Mouse (Mus musculus) hindbrain, embryonic 12.5 days (tissue): ENCODE results near the gene Gm7735. TPM values are rescaled to one million over a fixed set of nuclear protein-coding genes. Genes with fewer than 3 reads are reported as not detected.
"Not testable (repeated sequence)": the region's sequence is repeated elsewhere in the genome, so short reads cannot be mapped to it uniquely, and the experiment has no call there.

ENCODE experiments used
- ATAC-seq: fragments of 200-750 bp; cut with Nextera tagmentation; 2 replicates; pipeline ENCODE4 v1.8.0; 2017; ENCODE audit warnings: moderate TSS enrichment; ENCODE audit not compliant: low FRiP score
- H3K27ac ChIP-seq: fragments of 300-500 bp; sonication (generic); 2 replicates; pipeline ENCODE4 v1.5.1; 2016; ENCODE audit warnings: mild to moderate bottlenecking
- H3K27me3 ChIP-seq: fragments of 300-500 bp; sonication (generic); 2 replicates; pipeline ENCODE4 v1.6.1; 2016; ENCODE audit warnings: mild to moderate bottlenecking
- H3K36me3 ChIP-seq: fragments of 300-500 bp; sonication (generic); 2 replicates; pipeline ENCODE4 v1.6.1; 2016; ENCODE audit warnings: mild to moderate bottlenecking
- H3K4me1 ChIP-seq: fragments of 300-500 bp; sonication (generic); 2 replicates; pipeline ENCODE4 v1.6.1; 2016
- H3K4me2 ChIP-seq: fragments of 300-500 bp; sonication (generic); replicated peaks from 2 replicates; pipeline ENCODE4 v1.6.1; 2016; ENCODE audit warnings: mild to moderate bottlenecking
- H3K4me3 ChIP-seq: fragments of 300-500 bp; sonication (generic); 2 replicates; pipeline ENCODE4 v1.5.1; 2016; ENCODE audit warnings: mild to moderate bottlenecking
- H3K9ac ChIP-seq: fragments of 300-500 bp; sonication (generic); 2 replicates; pipeline ENCODE4 v1.6.1; 2016; ENCODE audit warnings: mild to moderate bottlenecking, moderate library complexity
- H3K9me3 ChIP-seq: fragments of 300-500 bp; sonication (generic); replicated peaks from 2 replicates; pipeline ENCODE4 v1.6.1; 2016; ENCODE audit warnings: mild to moderate bottlenecking
- WGBS: fragments of 180-500 bp; shearing (Covaris S2); methylation state at CpG from one replicate; pipeline ENCODE4 v1.1.7; 2016; 5-methylcytosine and 5-hydroxymethylcytosine counted together
- polyA plus RNA-seq: library from polyadenylated mRNA; unstranded; fragments of >200 nt; fragmentation: Nextera tagmentation; extraction: Ambion mirVana; gene quantifications from 2 replicates; pipeline ENCODE4 v1.2.1, GENCODE M21; 2016

Gene Gm7735
- polyA plus RNA-seq: not detected in 2 replicates

DNA sequence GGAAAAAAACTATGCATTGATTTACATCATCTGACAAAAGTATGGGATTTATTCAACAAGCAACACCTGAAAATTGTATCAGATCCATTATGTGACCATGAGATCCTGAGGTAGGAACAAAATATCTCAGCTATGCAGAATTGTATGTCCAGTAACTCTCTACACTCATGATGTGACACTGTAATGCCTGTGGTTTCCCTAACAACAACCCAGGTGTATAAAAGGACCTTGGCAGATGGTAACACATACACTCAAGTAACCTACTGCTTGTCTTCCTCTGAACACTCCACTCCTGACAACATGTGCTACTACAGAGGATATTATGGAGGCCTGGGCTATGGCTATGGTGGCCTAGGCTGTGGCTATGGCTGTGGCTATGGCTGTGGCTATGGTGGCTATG lies at the start of gene Gm7735:
Gm7735 (plus strand) TSS at position 301 of the 400 bp plus-strand sequence.
- H3K4me2 ChIP-seq, H3K4me1 ChIP-seq, H3K4me3 ChIP-seq, H3K36me3 ChIP-seq, H3K27me3 ChIP-seq, ATAC-seq, H3K9ac ChIP-seq, H3K9me3 ChIP-seq, H3K27ac ChIP-seq: not testable (repeated sequence)

DNA sequence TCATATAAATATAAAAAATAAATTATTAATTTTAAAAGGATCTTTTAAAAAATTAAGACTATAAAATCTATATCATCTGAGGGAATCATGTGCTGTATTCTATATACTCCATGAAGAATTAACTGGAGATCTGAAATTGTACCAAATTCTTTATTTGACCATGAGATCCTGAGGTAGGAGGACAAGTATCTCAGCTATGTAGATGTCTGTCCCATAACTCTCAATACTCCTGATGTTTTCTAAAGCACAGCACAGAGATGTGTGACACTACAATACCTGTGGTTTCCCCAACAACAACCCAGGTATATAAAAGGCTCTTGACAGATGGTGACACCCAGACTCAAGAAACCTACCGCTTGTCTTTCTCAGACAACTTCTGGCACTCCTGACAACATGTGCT lies 28.7 kb upstream of the Gm7735 start, which contains the start of gene Gm6358:
Gm6358 (plus strand) TSS at position 301 of the 400 bp plus-strand sequence.
- Histone ChIP-seq H3K9ac (no peak within 1 kb of the TSS), H3K27me3 (no peaks in the 10 kb centered on the region), H3K36me3 (no peaks in the 10 kb centered on the region), H3K9me3 (no peaks in the 10 kb centered on the region), H3K4me3 (no peak within 1 kb of the TSS), H3K4me1 (no peaks in the 10 kb centered on the region), H3K27ac (no peak within 1 kb of the TSS), H3K4me2 (no peak within 1 kb of the TSS)
- 93% methylated on average over 1 of the region's 1 CpGs for WGBS
- ATAC-seq: no peak

DNA sequence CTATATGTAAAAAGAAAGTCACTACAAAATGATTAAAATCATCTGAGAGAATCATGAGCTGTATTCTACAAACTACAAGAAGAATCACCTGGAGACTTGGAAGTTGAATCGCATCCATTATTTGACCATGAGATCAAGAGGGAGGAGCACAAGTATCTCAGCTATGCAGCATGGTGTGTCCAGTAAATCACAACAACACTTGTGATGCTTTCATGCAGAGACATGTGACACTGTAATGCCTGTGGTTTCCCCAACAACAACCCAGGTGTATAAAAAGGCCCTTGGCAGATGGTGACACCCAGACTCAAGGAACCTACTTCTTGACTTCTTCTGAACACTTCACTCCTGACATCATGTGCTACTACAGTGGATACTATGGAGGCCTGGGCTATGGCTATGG lies 18.5 kb upstream of the Gm7735 start, which contains the start of gene Gm10061:
Gm10061 (plus strand) TSS at position 301 of the 400 bp plus-strand sequence.
- ATAC-seq: no peak
- 90% methylated on average over 1 of the region's 1 CpGs for WGBS
- H3K4me3 ChIP-seq: no peak within 1 kb of the TSS
- no peaks in the 10 kb centered on the region for H3K27me3 ChIP-seq
- H3K27ac ChIP-seq: no peak within 1 kb of the TSS
- no peaks in the 10 kb centered on the region for H3K4me1 ChIP-seq
- H3K9me3 ChIP-seq: no peaks in the 10 kb centered on the region
- no peak within 1 kb of the TSS for H3K9ac ChIP-seq
- H3K4me2 ChIP-seq: no peak within 1 kb of the TSS
- H3K36me3 ChIP-seq: no peaks in the 10 kb centered on the region

DNA sequence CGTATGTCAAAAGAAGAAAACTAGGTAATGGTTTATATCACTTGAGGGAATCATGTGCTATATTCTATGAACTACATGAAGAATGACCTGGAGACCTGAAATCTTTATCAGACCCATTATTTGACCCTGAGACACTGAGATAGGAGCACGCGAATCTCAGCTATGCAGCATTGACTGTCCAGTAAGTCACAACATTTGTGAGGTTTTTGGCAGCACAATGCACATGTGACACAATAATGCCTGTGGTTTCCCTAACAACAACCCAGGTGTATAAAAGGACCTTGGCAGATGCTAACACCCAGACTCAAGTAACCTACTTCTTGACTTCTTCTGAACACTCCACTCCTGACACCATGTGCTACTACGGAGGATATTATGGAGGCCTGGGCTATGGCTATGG lies 11.6 kb upstream of the Gm7735 start, which contains the start of gene Gm9789:
Gm9789 (plus strand) TSS at position 301 of the 400 bp plus-strand sequence.
- Histone ChIP-seq H3K4me3 (no peak within 1 kb of the TSS), H3K27ac (no peak within 1 kb of the TSS), H3K27me3 (no peaks in the 10 kb centered on the region), H3K9me3 (no peaks in the 10 kb centered on the region), H3K36me3 (no peaks in the 10 kb centered on the region), H3K4me2 (no peak within 1 kb of the TSS), H3K4me1 (no peaks in the 10 kb centered on the region), H3K9ac (no peak within 1 kb of the TSS)
- WGBS: 88% methylated on average over 4 of the region's 4 CpGs
- no peak for ATAC-seq

DNA sequence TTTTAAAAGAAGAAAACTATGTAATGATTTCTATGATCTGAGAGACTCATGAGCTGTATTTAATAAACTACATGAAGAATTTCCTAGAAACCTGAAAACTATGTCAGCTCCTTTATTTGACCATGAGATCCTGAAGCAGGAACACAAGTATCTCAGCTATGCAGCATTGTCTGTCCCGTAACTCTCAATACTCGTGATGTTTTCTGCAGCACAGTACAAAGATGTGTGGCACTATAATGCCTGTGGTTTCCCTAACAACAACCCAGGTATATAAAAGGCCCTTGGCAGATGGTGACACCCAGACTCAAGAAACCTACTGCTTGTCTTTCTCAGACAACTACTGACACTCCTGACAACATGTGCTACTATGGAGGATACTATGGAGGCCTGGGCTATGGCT lies 5.1 kb downstream of the Gm7735 start, which contains the start of gene 1110057P08Rik:
1110057P08Rik (plus strand) TSS at position 301 of the 400 bp plus-strand sequence.
- Histone ChIP-seq H3K9ac (no peak within 1 kb of the TSS), H3K4me2 (no peak within 1 kb of the TSS), H3K4me1 (no peaks in the 10 kb centered on the region), H3K9me3 (no peaks in the 10 kb centered on the region), H3K4me3 (no peak within 1 kb of the TSS), H3K27ac (no peak within 1 kb of the TSS), H3K36me3 (no peaks in the 10 kb centered on the region), H3K27me3 (no peaks in the 10 kb centered on the region)
- ATAC-seq: no peak
- WGBS: 80% methylated on average over 2 of the region's 2 CpGs

DNA sequence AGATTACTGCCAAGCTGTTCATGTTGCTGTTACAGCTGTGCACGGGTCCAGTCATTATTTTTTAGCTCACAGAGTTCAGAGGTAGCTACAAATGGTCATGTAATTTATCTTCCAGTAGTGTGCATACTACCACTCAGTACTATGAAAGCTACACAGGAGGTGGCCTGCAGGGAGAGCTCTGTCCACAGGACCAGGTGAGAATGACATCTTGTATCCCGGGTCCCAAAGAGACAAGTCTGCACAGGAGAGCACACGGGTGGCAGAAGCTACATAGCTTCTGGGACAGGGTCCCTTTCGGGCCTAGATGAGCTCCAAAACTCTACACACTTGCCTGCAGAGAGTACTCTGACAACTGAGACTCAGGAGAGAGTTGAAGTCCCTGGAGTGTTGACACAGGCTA lies 19.3 kb downstream of the Gm7735 start:
- Histone ChIP-seq H3K9ac (no peak overlapping the region), H3K4me2 (no peak overlapping the region), H3K27ac (no peak overlapping the region), H3K9me3 (no peaks in the 10 kb centered on the region), H3K4me1 (no peaks in the 10 kb centered on the region), H3K36me3 (no peaks in the 10 kb centered on the region), H3K4me3 (no peak overlapping the region), H3K27me3 (no peaks in the 10 kb centered on the region)
- ATAC-seq: no peak
- 85% methylated on average over 4 of the region's 4 CpGs for WGBS

DNA sequence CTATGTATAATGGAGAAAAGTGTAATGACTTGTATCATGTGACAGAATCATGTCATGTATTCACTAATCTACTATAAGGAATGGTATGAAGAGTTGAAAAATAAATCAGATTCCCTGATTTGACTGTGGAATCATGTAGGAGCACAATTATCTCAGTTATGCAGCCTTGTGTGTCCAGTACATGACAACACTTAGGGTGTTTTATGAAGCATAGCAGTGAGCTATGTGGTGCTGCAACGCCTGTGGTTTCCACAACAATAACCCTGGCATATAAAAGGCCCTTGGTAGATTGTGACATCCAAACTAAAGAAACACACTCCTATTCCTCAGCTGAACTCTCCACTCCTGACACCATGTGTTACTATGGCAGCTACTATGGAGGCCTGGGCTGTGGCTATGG lies 36.3 kb downstream of the Gm7735 start, which contains the start of gene Krtap20-2:
Krtap20-2 (plus strand) TSS at position 301 of the 400 bp plus-strand sequence.
- ATAC-seq: no peak
- H3K4me1 ChIP-seq: no peaks in the 10 kb centered on the region
- H3K27me3 ChIP-seq: no peaks in the 10 kb centered on the region
- H3K4me3 ChIP-seq: no peak within 1 kb of the TSS
- no peaks in the 10 kb centered on the region for H3K9me3 ChIP-seq
- no peak within 1 kb of the TSS for H3K4me2 ChIP-seq
- no peak within 1 kb of the TSS for H3K9ac ChIP-seq
- no peaks in the 10 kb centered on the region for H3K36me3 ChIP-seq
- 83% methylated on average over 1 of the region's 1 CpGs for WGBS
- H3K27ac ChIP-seq: no peak within 1 kb of the TSS

Other genes starting within 250 kb of the Gm7735 start
- gene Krtap19-9b, start 237.2 kb upstream of the Gm7735 start, polyA plus RNA-seq: not detected in 2 replicates
- gene Krtap16-3, start 206.6 kb upstream of the Gm7735 start, polyA plus RNA-seq: not detected in 2 replicates
- not detected in 2 replicates for gene Krtap22-2, start 158.7 kb upstream of the Gm7735 start, polyA plus RNA-seq
- gene Gm10229, start 154.2 kb upstream of the Gm7735 start, polyA plus RNA-seq: not detected in 2 replicates
- not detected in 2 replicates for gene Krtap6-1, start 137.8 kb upstream of the Gm7735 start, polyA plus RNA-seq
- gene Gm10228, start 128.0 kb upstream of the Gm7735 start, polyA plus RNA-seq: not detected in 2 replicates
- not detected in 2 replicates for gene Krtap6-5, start 121.6 kb upstream of the Gm7735 start, polyA plus RNA-seq
- gene 1110025L11Rik, start 105.5 kb upstream of the Gm7735 start, polyA plus RNA-seq: not detected in 2 replicates
- not detected in 2 replicates for gene Krtap6-3, start 85.5 kb upstream of the Gm7735 start, polyA plus RNA-seq
- not detected in 2 replicates for gene Gm6358, start 28.6 kb upstream of the Gm7735 start, polyA plus RNA-seq
- not detected in 2 replicates for gene Gm10061, start 18.4 kb upstream of the Gm7735 start, polyA plus RNA-seq
- gene Gm9789, start 11.5 kb upstream of the Gm7735 start, polyA plus RNA-seq: not detected in 2 replicates
- gene 1110057P08Rik, start 5.2 kb downstream of the Gm7735 start, polyA plus RNA-seq: not detected in 2 replicates
- gene Krtap20-2, start 36.4 kb downstream of the Gm7735 start, polyA plus RNA-seq: not detected in 2 replicates
- not detected in 2 replicates for gene Krtap21-1, start 234.4 kb downstream of the Gm7735 start, polyA plus RNA-seq